Mouse (Mus musculus): Measurements from ENCODE around the gene Arrdc2. TPM values are rescaled to one million over a fixed set of nuclear protein-coding genes. Genes with fewer than 3 reads are reported as not detected.
A peak's percentile ranks its signal among the peaks of the same experiment; 100 is the strongest.

Gene Arrdc2
- 10 to 100 TPM in 1 of 2 experiments, 1 to 10 TPM in 1; 9.2 to 10.2 TPM for total RNA-seq (2021)

DNA sequence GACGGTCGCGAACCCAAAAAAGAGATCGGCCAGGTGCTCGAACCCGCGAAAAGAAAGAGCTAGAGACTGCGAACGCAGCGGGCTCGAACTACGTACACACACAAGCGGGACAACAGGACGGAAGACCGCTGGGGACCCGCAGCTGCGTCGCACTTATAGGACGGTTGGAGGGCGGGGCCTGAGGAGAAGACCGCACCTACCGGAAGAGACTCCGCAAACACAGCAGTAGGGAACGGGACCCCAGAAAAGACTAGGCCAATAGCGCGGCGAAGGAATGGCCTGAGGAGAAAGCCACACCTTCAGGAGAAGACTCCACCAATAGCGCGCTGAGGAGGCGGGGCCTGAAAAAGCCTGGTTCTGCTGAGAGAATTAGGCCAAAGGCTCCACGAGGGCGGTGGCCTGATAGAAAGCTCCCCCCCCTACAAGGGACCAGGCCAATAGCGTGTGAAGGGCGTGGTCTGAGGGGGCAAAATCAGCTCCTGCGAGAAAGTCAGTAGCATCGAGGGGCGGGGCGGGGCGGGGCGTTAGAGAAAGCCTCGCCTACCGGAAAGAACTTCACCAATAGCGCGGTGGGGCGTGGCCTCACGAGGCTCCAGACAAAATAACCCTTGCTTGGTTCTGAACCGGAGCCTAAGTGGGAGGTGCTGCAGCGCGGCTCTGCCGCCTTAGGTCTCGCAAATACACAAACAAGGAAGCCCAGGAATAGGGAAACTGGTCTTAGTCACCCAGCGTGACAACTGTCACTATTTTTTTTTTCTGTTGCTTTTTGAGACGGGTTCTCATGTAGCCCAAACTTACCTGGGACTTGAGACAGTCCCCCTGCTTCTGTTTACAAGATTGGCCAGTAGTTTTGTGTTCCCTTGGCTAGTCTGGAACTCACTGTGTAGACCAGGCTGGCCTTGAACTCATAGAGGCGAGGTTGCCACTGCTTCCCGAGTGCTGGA lies at the start of gene Arrdc2:
Arrdc2 (minus strand) TSS at position 313 of the 944 bp plus-strand sequence.
- intact Hi-C loops (cut with DNase I), result loop anchor here (5.0 kb wide), 1 partner anchor 72 kb away; no protein-coding TSS in a partner anchor

DNA sequence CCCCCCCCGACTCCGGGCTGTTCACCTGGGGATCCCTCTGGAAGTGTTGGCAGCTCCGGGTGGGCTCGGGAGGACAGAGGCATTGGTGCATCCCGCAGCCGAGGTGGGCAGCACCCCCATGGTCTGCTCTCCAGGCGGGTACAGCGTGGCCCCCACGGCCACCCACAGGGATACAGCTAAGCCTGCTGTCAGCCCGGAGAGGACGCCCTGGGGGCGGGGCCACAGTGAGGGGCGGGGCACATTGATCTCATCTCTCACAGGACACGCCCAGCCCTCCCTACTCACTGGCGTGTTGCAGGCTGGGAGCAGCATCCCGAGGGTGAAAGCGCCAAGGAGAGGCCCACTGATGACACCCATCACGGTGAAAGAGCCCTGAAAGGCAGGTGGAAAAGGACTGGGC lies 48.1 kb upstream of the Arrdc2 start:
- intact Hi-C loops (cut with DNase I), result no loop called here
- no peak for DNase-seq (ENCODE audit: low spot score)

More for the DNA sequence above, at the start of gene Arrdc2:
- DNase-seq (ENCODE audit: low spot score), result peak; percentile 99

DNA sequence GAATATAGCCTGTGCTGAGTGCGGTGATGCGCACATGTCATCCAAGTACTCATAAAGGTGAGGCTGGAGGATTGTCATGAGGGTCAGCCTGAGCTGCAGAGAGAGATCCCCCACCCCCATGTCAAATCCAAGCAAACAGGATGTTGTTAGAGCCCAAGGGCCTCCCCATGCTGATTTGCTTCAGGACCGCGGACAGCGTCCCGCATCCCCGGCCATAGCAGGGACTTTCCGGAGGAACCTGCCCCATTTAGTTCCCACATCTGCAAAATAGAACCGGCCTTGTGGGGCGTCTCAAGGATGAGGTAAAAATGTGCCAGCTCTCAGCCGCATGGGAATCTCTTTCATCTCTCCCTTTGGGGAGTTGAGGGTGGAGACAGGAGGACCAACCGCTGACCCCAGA lies 46.1 kb upstream of the Arrdc2 start:
- intact Hi-C loops (cut with DNase I), result no loop called here
- DNase-seq (ENCODE audit: low spot score), result no peak

DNA sequence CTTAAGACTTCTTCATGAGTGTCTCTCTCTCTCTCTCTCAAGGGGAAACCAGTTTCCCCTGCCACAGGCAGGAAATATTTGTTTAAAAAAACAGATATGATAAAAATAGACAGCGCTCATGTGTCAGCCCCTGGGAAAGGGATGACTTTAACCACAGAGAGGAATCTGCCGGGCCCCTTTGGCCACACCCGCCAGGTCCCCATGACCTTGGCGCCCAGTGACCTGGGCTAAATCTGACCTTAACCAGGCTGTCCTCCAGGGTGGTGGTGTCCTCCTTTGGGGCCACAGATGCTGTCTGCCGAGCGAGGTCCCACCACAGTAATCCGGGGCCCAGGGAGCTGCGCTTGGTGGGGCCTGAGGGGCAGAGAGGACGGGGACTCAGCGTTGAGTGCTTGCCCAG lies 45.2 kb upstream of the Arrdc2 start:
- DNase-seq (ENCODE audit: low spot score), result no peak
- intact Hi-C loops (cut with DNase I), result no loop called here

DNA sequence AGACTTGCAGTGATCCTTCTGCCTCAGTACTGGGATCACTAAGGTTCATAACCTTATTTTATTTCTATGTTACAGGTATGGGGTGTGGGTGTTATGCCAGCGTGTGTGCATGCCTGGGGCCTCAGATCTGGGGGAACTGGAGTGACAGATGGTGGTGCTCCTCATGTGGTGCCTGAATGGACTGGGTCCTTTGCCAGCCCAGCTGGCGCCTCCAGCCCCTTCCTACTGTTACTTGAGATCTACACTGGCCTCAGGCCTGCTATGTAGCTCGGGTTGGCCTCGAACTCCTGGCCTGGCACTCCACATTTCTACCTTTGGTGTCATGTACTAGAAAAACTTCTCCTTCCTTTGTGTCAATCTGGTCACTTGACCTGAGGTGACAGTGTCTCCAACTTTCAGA lies 44.7 kb upstream of the Arrdc2 start:
- intact Hi-C loops (cut with DNase I), result no loop called here
- DNase-seq (ENCODE audit: low spot score), result no peak

DNA sequence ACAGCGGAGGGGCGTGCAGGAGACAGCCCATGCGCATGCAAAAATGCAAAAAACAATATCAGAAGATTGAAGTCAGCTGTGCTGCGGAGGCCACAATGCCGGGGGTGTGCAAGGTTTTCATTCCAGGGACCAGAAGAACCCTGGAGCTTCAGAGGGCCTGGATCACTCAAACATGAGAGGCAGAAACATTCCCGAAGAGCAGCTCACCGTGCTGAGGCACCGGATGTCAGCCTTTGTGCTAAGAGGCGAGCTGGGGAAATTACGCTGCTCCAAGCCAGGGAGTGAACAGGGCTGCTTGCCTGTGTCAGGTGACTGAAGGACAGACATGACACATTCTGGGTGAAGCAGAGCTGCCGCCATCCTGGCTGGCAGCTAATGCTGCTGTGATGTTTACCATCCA lies 41.0 kb upstream of the Arrdc2 start:
- intact Hi-C loops (cut with DNase I), result no loop called here
- no peak for DNase-seq (ENCODE audit: low spot score)

DNA sequence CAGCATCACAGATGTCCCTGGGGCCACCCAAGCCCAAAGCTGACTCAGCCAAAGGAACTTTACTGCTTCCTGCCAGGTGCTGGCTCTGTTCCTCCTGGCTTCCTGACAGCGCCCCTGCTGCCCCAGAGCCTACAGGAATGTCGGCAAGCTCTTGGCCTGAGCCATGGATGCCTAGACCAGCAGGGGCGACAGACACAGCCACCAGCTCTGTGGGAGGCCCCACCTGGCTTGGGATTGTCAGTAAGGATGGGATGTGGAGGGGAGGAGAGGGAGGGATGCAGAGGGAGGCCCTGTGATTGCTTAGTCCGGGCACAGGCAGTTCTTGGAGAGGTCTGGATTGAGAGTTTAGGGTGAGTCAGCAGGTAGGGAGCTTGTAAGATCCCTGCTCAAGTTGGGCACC lies 40.6 kb upstream of the Arrdc2 start:
- no peak for DNase-seq (ENCODE audit: low spot score)
- intact Hi-C loops (cut with DNase I), result no loop called here

DNA sequence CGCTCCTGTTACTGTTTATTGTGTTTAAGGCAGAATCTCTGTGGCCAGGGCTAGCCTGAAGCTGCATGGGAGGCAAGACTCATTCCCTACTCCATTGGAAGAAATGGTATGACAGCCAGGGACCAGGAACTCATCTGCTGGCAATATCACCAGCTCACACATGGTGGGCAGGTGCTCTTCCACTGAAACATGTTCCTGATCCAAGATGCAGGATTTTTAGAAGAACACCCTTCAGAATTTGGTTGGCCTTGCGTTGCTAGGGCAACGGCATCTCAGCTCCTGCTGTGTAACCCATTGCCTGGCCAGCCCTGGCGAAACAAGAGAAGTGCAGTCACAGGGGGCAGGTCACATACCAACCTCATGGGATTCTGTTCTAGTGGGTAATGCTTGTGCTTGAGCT lies 40.0 kb upstream of the Arrdc2 start:
- intact Hi-C loops (cut with DNase I), result no loop called here
- DNase-seq (ENCODE audit: low spot score), result no peak

DNA sequence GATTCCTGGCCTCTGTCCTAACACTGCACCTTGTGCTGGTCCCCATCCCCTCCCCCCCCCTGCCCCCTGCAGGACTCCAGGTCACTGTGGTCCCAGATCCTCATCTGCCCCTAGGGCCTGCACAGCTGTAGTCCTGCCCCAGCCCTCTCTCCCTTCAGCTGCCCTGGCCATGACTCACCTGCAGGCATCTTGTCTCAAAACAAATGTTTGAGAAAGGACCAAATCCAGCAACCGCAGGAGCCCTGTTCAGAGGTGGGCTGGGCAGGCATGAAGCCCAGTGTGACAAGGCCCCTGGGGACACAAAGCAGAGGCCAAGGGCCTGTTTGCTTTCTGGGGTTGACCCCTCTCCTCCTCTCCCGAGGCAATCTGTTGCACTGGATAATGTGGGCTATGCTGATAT lies 38.7 kb upstream of the Arrdc2 start:
- intact Hi-C loops (cut with DNase I), result no loop called here
- no peak for DNase-seq (ENCODE audit: low spot score)

DNA sequence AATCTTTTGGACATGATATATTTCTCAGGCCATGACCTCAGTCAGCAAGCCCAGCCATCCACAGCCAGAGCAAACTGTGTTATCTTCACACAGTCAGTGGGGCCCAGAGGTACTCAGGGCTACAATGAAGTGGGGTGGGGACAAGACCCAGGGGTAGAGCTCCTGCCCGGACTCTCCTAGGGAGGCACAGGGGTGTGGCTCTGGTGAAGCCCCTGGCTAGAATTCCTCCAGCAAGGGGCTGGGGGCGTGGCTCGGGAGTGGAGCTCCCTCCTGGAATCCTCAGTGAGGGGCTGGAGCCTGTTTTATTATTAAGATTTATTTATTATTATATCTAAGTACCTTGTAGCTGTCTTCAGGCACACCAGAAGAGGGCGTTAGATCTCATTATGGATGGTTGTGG lies 36.9 kb upstream of the Arrdc2 start:
- no peak for DNase-seq (ENCODE audit: low spot score)
- intact Hi-C loops (cut with DNase I), result no loop called here

DNA sequence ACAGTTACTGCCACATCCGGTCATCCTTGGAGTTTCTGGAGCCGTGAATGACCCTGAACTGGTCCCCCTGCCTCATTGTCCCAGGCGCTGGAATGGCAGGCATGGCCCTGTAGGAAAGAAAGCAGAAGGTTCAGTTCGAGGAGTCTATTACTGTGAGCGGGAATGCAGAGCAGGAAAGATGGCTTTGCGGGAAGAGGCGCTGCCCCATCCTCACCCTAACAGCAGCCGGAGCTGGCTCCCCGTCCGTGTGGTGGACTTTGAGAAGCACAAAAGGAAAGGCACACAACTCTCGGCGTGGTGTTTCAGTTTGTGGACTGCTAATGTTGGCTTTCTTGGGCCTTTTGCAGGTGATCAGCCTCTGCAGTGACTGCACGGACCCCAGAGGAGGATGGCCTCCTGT lies 34.9 kb upstream of the Arrdc2 start:
- no peak for DNase-seq (ENCODE audit: low spot score)
- intact Hi-C loops (cut with DNase I), result no loop called here

DNA sequence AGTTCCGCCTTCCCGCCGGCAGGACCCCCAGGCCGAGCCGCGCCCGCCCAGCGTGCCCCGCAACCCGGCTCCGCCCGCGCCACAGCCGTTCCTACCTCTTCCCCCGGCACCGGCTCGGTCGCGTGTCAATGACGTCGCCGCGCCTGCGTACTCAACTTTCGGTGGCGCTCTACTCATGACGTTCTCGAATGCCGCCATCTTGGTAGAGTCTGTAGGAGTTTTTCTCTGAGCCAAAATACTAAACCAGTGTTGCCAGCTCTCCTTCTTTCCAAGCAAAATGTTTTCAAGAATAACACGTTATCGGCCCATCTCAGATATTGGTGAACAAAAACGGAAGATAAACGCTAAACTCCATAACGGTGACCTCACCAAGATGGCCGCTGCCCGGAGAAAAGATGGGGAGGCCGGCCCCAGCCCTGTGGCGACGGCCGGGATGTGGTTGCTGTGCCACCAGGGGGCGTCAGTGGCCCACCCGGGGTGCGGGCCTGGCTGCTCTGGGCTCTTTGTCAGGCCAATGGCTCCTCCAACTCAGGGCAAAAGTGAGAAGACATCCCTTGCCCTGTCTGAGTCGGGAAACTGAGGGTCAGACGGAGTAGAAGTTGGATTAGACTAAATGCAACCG lies 34.0 kb upstream of the Arrdc2 start, which contains the start of gene Ccdc124:
Ccdc124 (minus strand) TSS at position 572 of the 622 bp plus-strand sequence.
- intact Hi-C loops (cut with DNase I), result loop anchor here (1.0 kb wide), 1 partner anchor 20 kb away; no protein-coding TSS in a partner anchor
- DNase-seq (ENCODE audit: low spot score), result peak; percentile 91

DNA sequence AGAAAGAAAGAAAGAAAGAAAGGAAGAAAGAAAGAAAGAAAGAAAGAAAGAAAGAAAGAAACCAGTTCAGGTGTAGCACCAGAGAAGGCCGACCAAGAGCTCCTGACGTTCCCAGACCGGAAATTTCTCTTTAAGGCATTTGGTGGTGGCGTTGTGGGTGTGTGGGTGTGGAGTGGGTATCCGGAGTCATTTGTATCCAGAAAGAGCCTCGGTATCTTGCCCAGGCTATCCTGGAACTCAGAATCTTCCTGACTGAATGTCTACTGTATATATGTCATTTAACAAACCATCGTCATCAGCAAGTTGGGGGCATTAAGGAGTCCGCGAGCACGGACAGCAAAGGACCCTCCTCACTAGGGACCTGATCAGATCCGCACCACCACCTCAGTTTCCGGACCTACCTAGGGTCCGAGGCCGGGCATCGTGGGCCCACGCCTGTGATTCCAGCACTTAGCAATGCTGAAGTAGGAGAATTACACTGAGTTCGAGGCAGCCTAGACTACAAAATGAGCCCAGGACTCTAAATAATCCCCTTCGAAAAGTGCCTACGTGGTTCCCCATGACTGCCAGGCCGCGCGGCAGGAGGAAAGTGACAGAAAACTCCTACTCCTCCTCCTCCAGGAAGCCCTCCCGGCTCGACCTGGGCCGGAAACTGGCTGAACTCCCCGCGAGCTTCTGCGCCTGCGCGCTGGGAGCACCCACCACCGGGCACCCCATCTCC lies 33.3 kb upstream of the Arrdc2 start:
- no peak for DNase-seq (ENCODE audit: low spot score)
- intact Hi-C loops (cut with DNase I), result loop anchor here (1.0 kb wide), 1 partner anchor 20 kb away; no protein-coding TSS in a partner anchor

DNA sequence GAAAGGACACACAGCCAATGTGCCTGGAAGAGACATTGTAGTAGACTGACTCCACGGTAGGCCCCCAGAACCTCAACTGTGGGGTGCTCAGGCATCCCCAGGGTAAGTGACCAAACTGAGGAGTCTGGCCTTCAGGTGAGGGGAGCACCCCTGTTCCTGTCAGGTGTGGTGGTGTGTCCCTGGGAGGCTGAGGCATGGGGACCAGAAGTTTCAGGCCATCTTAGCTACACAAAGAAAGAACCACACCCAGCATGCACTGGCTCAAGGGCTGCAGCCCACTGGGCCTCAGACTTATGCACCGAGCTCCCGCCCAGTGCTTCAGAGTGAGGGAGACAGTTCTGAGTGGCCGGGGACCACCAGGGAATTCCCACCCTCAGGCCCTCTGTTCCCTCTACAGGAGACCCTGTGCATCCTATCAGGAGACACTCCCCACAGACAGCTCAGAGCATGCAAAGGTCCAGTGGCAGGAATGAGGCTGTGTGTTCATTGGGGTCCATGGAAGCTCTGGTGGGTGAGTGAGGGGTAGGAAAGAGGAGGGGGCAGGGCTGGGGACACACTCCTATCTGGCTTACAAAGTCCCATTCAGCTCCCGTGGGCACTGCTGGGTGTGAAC lies 31.8 kb upstream of the Arrdc2 start:
- intact Hi-C loops (cut with DNase I), result no loop called here
- DNase-seq (ENCODE audit: low spot score), result no peak

DNA sequence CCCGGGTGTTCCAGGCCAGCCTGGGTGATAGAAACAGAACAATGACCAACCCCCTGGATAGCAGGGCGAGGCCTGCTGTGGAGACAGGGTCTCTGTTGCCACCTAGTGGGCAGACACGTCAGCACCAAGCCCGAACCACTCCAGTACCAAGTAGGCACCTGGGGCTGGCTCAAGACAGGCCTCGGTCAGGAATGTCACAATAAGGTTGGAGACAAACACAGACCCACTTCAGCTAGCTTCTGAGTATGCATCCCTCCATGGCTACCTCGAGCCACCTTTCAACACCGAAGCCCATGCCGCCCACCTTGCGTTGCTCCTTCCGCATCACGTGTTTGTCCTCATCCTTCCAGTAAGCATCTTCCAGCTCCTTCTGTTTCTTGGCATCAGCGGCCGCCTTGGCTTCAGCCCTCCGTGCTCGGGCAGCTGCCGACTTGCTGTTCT lies 30.1 kb upstream of the Arrdc2 start:
- peak; percentile 54 for DNase-seq (ENCODE audit: low spot score)
- intact Hi-C loops (cut with DNase I), result loop anchor here (1.0 kb wide), 1 partner anchor 25 kb away; no protein-coding TSS in a partner anchor

DNA sequence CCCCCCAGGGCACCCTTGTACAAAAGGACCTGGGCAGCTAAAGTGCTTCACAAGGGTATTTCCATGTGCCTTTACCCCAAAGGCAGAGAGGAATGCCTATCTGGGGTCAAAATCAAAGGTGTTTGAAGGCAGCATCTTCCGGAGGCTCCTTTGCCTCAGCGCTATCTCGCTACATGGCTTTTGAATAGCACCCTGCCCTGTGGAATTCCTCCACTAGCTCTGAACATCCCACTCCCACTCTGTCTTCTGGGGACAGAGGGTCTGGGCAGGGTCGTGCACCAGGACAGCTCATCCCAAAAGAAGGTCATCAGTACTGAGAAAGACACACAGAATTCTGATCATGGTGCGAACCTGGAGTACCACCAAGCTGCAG lies 29.7 kb upstream of the Arrdc2 start:
- intact Hi-C loops (cut with DNase I), result loop anchor here (1.0 kb wide), 1 partner anchor 25 kb away; no protein-coding TSS in a partner anchor
- no peak for DNase-seq (ENCODE audit: low spot score)

DNA sequence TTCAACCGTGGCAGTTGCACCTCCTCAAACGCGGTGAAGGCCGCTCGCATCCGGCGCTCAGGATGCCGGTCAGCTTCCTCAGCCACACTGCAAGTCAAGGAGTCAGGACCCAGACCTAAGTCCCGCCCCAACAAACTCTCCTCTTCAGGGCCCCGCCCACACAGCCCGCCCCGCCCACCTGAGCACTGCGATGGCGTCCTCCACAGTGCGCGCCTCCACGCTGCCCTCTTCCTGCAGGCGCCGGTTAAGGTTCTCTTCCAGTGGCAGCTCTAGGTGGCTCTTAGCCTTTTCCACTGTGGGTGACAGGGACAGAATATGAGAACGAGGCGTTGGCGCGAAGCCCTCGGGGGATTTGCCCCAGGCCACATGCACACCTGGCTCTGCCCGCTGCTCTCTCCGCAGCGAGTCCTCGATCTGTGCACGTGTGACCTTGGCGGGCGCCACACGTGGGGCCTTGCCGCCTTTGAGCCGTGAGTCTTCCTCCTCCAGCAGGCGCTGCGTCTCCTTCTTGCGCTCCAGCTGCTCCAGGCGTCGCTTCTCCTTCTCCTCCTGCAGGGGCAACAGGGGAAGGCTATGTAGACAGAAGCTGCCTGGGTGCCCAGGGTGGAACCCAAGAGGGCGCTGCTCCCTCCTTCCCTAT lies 29.2 kb upstream of the Arrdc2 start:
- intact Hi-C loops (cut with DNase I), result loop anchor here (1.0 kb wide), 1 partner anchor 24 kb away; no protein-coding TSS in a partner anchor
- DNase-seq (ENCODE audit: low spot score), result no peak

DNA sequence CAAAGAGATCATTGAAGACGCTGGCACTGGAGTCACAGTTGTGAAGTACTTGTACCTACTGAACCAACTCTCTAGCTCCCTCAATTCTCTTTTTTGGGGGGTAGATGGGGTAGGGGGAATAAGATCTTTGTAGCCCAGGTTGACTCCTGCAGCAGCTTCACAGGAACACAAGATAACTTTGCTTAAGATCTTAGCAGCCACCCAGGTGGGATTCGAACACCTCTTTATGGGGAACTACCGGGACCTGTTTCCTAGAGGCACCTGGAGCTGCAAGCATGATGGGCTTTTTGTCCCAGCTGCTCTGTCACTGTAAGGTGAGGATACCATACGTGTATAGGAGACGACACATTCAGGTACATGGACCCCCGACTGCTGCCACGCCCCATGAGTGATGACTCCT lies 27.0 kb upstream of the Arrdc2 start:
- no peak for DNase-seq (ENCODE audit: low spot score)
- intact Hi-C loops (cut with DNase I), result no loop called here

DNA sequence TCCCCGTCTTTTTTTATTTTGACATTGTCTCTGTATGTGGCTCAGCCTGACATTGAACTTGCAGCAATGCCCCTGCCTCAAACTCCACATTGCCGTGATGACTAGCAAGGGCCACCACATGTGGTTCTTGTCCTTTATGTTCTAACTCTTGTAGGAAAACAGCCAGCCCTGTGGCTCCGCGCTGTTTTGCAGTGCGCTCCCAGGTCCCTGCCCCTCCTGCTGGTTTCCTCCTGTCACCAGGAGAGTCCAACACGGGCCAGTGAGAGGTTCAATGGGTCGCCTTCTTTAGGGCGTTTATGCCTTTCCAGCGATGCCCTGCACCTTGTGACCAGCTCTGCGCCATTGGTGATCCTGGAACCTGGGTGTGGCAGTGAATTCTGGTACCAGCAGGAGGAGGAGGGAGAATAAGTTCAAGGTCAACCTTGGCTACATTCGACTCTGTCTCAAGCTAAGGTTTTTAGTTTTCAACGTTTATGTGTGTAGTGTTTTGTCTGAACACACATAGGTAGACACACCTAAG lies 26.5 kb upstream of the Arrdc2 start:
- no peak for DNase-seq (ENCODE audit: low spot score)
- intact Hi-C loops (cut with DNase I), result no loop called here

Measured in heart, postnatal 25 days (tissue).